Mouse (Mus musculus) stomach, postnatal 0 days (tissue): Measurements from ENCODE around the gene Trappc10. TPM values are rescaled to one million over a fixed set of nuclear protein-coding genes. Genes with fewer than 3 reads are reported as not detected.

Experiments used
- ATAC-seq: fragments of 200-750 bp; cut with Nextera tagmentation; 2 replicates; pipeline ENCODE4 v1.8.0; 2017; ENCODE audit not compliant: low FRiP score, low TSS enrichment
- DNase-seq: peaks from one replicate; pipeline ENCODE4 v3.0.0-alpha.2; 2016; ENCODE audit warnings: low spot score
- H3K27ac ChIP-seq: fragments of 300-500 bp; sonication (generic); replicated peaks from 2 replicates; pipeline ENCODE4 v1.5.1; 2014; ENCODE audit warnings: mild to moderate bottlenecking, control low read depth
- H3K27me3 ChIP-seq: fragments of 300-500 bp; sonication (generic); 2 replicates; pipeline ENCODE4 v1.6.1; 2014; ENCODE audit warnings: low read length; ENCODE audit not compliant: control insufficient read depth, insufficient read depth
- H3K36me3 ChIP-seq: fragments of 300-500 bp; sonication (generic); 2 replicates; pipeline ENCODE4 v1.6.1; 2014; ENCODE audit warnings: low read length, mixed read lengths; ENCODE audit not compliant: control insufficient read depth, insufficient read depth
- H3K4me1 ChIP-seq: fragments of 300-500 bp; sonication (generic); replicated peaks from 2 replicates; pipeline ENCODE4 v1.6.1; 2014; ENCODE audit warnings: antibody characterized with exemption; ENCODE audit not compliant: control insufficient read depth, insufficient read depth
- H3K4me2 ChIP-seq: fragments of 300-500 bp; sonication (generic); replicated peaks from 2 replicates; pipeline ENCODE4 v1.6.1; 2014; ENCODE audit warnings: low read depth, mild to moderate bottlenecking, control low read depth, moderate library complexity
- H3K4me3 ChIP-seq: fragments of 300-500 bp; sonication (generic); 2 replicates; pipeline ENCODE4 v1.5.1; 2014; ENCODE audit warnings: low read depth, low read length, control low read depth
- H3K9ac ChIP-seq: fragments of 300-500 bp; sonication (generic); 2 replicates; pipeline ENCODE4 v1.6.1; 2014; ENCODE audit warnings: mild to moderate bottlenecking, low read length, control low read depth, mixed read lengths
- H3K9me3 ChIP-seq: fragments of 300-500 bp; sonication (generic); 2 replicates; pipeline ENCODE4 v1.6.1; 2016; ENCODE audit warnings: low read length; ENCODE audit not compliant: control insufficient read depth
- CTCF ChIP-seq: IDR thresholded peaks from 2 replicates; pipeline ENCODE4 v1.5.1; 2016; ENCODE audit warnings: antibody characterized with exemption, low read depth, mild to moderate bottlenecking, moderate library complexity
- EP300 ChIP-seq: optimal IDR thresholded peaks from 2 replicates; pipeline ENCODE3; 2016; ENCODE audit warnings: antibody characterized with exemption
- WGBS: fragments of 180-500 bp; shearing (Covaris S2); extraction: QIAGEN DNeasy Blood & Tissue Kit; methylation state at CpG from one replicate; pipeline ENCODE4 v1.1.7; 2014; 5-methylcytosine and 5-hydroxymethylcytosine counted together
- polyA plus RNA-seq: library from polyadenylated mRNA; unstranded; fragments of >200 nt; fragmentation: Nextera tagmentation; extraction: Ambion mirVana; gene quantifications from 2 replicates; pipeline ENCODE4 v1.2.1, GENCODE M21; 2015

The Trappc10 gene
- polyA plus RNA-seq, 1 experiment from 2014 or later, result 17.8 TPM

- Histone ChIP-seq H3K9me3 (no peaks in the 10 kb centered on the region), H3K36me3 (no peaks in the 10 kb centered on the region), H3K4me2 (no peak overlapping the region), H3K27me3 (no peaks in the 10 kb centered on the region), H3K9ac (no peak overlapping the region), H3K4me3 (no peak overlapping the region), H3K4me1 (peaks cover 3% of the 10 kb centered on the region), H3K27ac (no peak overlapping the region)
- ATAC-seq, result 0 out of 2 replicates have a peak, but pooled peaks have one; percentile 53
- DNase-seq, result peak; percentile 35
- TF ChIP-seq EP300 (no peak), CTCF (no peak)
- WGBS, result 52% methylated on average over 4 of the region's 4 CpGs
Measured at GRCm38 (mm10) chr10:78255646-78256059, 11.2 kb upstream of the Trappc10 start.

- Histone ChIP-seq H3K9ac (no peak overlapping the region), H3K27me3 (no peaks in the 10 kb centered on the region), H3K27ac (0 out of 2 replicates have a peak overlapping the region, but pooled peaks have one; percentile 40), H3K4me3 (no peak overlapping the region), H3K9me3 (no peaks in the 10 kb centered on the region), H3K4me2 (no peak overlapping the region), H3K4me1 (peaks cover 2% of the 10 kb centered on the region; the same call in 1 of the 2 replicates), H3K36me3 (no peaks in the 10 kb centered on the region)
- WGBS, result 66% methylated on average over 3 of the region's 3 CpGs
- ATAC-seq (no peak), DNase-seq (no peak)
- TF ChIP-seq CTCF (no peak), EP300 (no peak)
Measured at GRCm38 (mm10) chr10:78247206-78247605, 2.8 kb upstream of the Trappc10 start.

DNA sequence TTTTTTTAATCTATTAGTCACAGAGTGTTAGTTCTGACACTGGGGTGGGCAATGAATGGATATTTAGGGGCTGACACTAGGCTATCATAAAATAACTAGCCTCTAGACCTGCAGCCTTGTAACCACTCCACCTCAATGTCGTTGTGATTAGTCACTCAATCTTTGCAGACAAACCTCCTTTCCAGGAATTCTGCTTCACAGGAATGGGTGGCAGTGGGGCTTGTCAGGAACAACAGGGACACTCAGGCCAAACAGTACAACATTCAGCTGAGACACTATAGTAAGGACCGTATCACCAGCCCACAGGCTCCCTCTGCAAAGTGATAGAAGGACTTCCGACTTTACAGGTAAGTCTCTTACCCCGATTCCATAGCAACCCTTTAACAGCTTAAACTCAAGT lies 2.3 kb upstream of the Trappc10 start:
- ATAC-seq (no peak), DNase-seq (no peak)
- WGBS, result 76% methylated on average over 4 of the region's 4 CpGs
- H3K9ac ChIP-seq, result no peak overlapping the region
- H3K4me2 ChIP-seq, result no peak overlapping the region
- 0 out of 2 replicates have a peak overlapping the region, but pooled peaks have one; percentile 40 for H3K27ac ChIP-seq
- TF ChIP-seq EP300, result no peak
- no peak for TF ChIP-seq CTCF
- H3K27me3 ChIP-seq, result no peaks in the 10 kb centered on the region
- H3K4me1 ChIP-seq, result peaks cover 2% of the 10 kb centered on the region; the same call in 1 of the 2 replicates
- no peaks in the 10 kb centered on the region for H3K36me3 ChIP-seq
- no peak overlapping the region for H3K4me3 ChIP-seq
- H3K9me3 ChIP-seq, result no peaks in the 10 kb centered on the region

- ATAC-seq (0 out of 2 replicates have a peak, but pooled peaks have one; percentile 11), DNase-seq (no peak)
- Histone ChIP-seq H3K27me3 (no peaks in the 10 kb centered on the region), H3K4me3 (peak overlapping the region; percentile 76), H3K4me1 (peaks cover 2% of the 10 kb centered on the region; the same call in 1 of the 2 replicates), H3K36me3 (no peaks in the 10 kb centered on the region), H3K9me3 (no peaks in the 10 kb centered on the region), H3K9ac (no peak overlapping the region; the same call in 1 of the 2 replicates), H3K4me2 (peak overlapping the region; percentile 90), H3K27ac (no peak overlapping the region; the same call in 1 of the 2 replicates)
- TF ChIP-seq CTCF (no peak), EP300 (no peak)
- 10% methylated on average over 7 of the region's 7 CpGs for WGBS
Measured at GRCm38 (mm10) chr10:78245225-78245547, 745 bp upstream of the Trappc10 start.

GRCm38 (mm10) chr10:78244058-78244437 lies 393 bp downstream of the Trappc10 start:
- ATAC-seq, result peak; percentile 36
- DNase-seq, result peak; percentile 54
- under 1% methylated on average over 30 of the region's 33 CpGs for WGBS

DNA sequence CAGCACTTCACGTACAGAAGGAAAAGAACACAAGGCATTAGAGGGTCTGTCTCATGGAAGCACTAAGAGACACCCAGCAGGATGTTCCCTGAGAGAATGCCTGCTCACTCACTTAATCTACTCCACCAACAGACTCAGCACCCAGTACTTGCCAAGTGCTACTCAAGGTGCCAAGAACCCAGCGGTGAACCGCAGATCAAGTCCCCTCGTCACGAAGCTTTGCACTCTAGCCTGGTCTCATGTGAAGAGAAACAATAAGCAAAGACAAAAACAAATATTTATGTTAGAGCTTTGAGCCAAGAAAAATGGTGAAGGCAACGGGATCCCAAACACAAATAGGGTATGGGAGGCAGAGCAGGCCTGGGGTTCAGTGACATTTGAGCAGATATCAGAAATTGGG lies 5.5 kb downstream of the Trappc10 start:
- H3K9ac ChIP-seq, result no peak overlapping the region
- H3K27ac ChIP-seq, result no peak overlapping the region
- WGBS, result 56% methylated on average over 6 of the region's 6 CpGs
- H3K36me3 ChIP-seq, result no peaks in the 10 kb centered on the region
- H3K4me3 ChIP-seq, result no peak overlapping the region
- no peak for TF ChIP-seq CTCF
- TF ChIP-seq EP300, result no peak
- DNase-seq (no peak), ATAC-seq (no peak)
- H3K27me3 ChIP-seq, result no peaks in the 10 kb centered on the region
- no peak overlapping the region for H3K4me2 ChIP-seq
- peaks cover 2% of the 10 kb centered on the region; the same call in 1 of the 2 replicates for H3K4me1 ChIP-seq
- H3K9me3 ChIP-seq, result no peaks in the 10 kb centered on the region

More at GRCm38 (mm10) chr10:78244058-78244437, 393 bp downstream of the Trappc10 start:
- Histone ChIP-seq H3K4me2 (peak overlapping the region; percentile 90), H3K27ac (peak overlapping the region; percentile 82), H3K9me3 (no peaks in the 10 kb centered on the region), H3K4me1 (peaks cover 2% of the 10 kb centered on the region; the same call in 1 of the 2 replicates), H3K9ac (peak overlapping the region; percentile 84), H3K36me3 (no peaks in the 10 kb centered on the region), H3K27me3 (no peaks in the 10 kb centered on the region), H3K4me3 (peak overlapping the region; percentile 76)
- TF ChIP-seq CTCF (no peak), EP300 (no peak)
